7 mouse cellular contexts compared by ENCODE assay signal in the genomic region with DNA sequence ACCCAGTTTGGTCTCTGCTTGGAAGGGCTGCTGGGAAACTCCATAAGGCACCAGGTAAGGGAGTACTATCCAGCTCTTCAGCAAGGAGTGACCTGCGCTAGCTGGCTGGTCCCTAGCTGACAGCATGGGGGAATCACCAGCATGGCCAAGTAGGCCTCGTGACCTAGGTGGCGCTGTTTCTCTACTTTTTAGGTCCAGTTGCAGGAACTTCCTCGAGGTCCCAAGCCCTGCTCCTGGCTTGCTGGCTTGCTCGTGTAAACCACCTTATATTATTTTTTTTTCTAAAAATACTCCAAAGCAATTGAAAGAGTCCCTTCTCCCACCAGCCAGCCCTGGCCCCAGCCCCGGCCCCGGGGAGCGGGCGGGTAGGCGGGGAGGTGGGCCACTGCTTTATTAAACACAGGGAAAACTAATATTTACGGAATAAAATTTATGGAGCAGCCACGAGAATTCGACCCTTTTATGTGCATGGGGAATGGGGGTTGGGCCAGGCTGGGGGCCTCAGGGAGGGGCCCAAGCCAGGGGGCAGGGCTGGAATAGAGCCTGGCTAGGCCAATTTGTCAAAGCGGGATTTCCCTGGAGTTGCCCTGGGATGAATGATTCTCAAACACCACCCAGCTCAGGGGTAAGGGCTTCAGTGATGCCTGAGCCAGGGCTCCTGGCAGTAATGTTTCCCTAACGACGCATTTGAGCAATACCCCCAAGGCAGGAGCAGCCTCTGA. TPM values are rescaled to one million over a fixed set of nuclear protein-coding genes. Genes with fewer than 3 reads are reported as not detected.
DNase-seq lines count a peak whose midpoint lies in the region; ATAC-seq and TF ChIP-seq lines count a peak whose summit lies in the region.

No protein-coding gene starts in this region.

- no peaks in the 10 kb centered on the region for H3K27me3 ChIP-seq in hindbrain, postnatal 0 days (ENCODE audit: insufficient read depth, low read length)

- H3K9me3 ChIP-seq in hindbrain, postnatal 0 days (ENCODE audit: low read length), result no peaks in the 10 kb centered on the region

- ATAC-seq in hindbrain, postnatal 0 days, result peak; percentile 40; the same call in 1 of the 2 replicates
- peak; percentile 77 for ATAC-seq in megakaryocyte-erythroid progenitor cell, adult 5-6 weeks (replicated peaks; ENCODE audit: low FRiP score, low TSS enrichment, poor library complexity, severe bottlenecking)

- H3K27ac ChIP-seq in hindbrain, postnatal 0 days, result no peak overlapping the region

- no peak overlapping the region for H3K4me3 ChIP-seq in hindbrain, postnatal 0 days (ENCODE audit: low read length)

- H3K4me1 ChIP-seq in hindbrain, postnatal 0 days (ENCODE audit: insufficient read depth, low read length), result peaks cover 4% of the 10 kb centered on the region; the same call in 1 of the 2 replicates

- TF ChIP-seq CTCF in hindbrain, postnatal 0 days (IDR thresholded peaks at IDR 0.05; ENCODE audit: low read depth), result peak; percentile 83

- peak; percentile 66 to 77 for DNase-seq in adrenal gland, adult 18-20 months (ENCODE audit: low spot score in 2 of 2)
- peak; percentile 55 to 76 for DNase-seq in cerebellum, postnatal 4 days (ENCODE audit: low spot score in 2 of 2)
- DNase-seq in gastrocnemius, adult 8-10 months (ENCODE audit: low spot score in 2 of 2), result peak; percentile 43 to 61
- peak; percentile 92 for DNase-seq in hindbrain, postnatal 0 days (ENCODE audit: low spot score)
- peak; percentile 64 to 77 for DNase-seq in left cerebral cortex, adult 18-20 months (ENCODE audit: low spot score in 2 of 2)
- peak; percentile 70 for DNase-seq in right cerebral cortex, postnatal 4 days

- WGBS in hindbrain, postnatal 0 days, result 17% methylated on average over 16 of the region's 16 CpGs

- H3K4me2 ChIP-seq in hindbrain, postnatal 0 days (ENCODE audit: low read depth, low read length), result peak overlapping the region; percentile 43; the same call in 1 of the 2 replicates

- H3K9ac ChIP-seq in hindbrain, postnatal 0 days (replicated peaks; ENCODE audit: low read length), result no peak overlapping the region

- H3K36me3 ChIP-seq in hindbrain, postnatal 0 days (ENCODE audit: insufficient read depth, low read length), result no peaks in the 10 kb centered on the region

RNA-seq across cellular contexts. Expression of gene Ihh, which starts 13.2 kb away (rescaled TPM):
- under 1 TPM; 0.13 to 0.20 TPM for total RNA-seq in adrenal gland, adult 18-20 months (2021)
- under 1 TPM in 2 of 4 experiments, not detected in 2; 0.16 to 0.19 TPM for total RNA-seq in gastrocnemius, adult 8-10 months (2022)
- 0.18 and 0.31 TPM in 2 replicates for total RNA-seq in hindbrain, postnatal 0 days (2014; rRNA removed)
- 0.11 and 0.25 TPM in 2 replicates for polyA plus RNA-seq in hindbrain, postnatal 0 days (2015; fragmentation: Nextera tagmentation; extraction: Ambion mirVana)
- under 1 TPM; 0.30 to 0.72 TPM for total RNA-seq in left cerebral cortex, adult 18-20 months (2021)
- not detected in 2 replicates for total RNA-seq in megakaryocyte-erythroid progenitor cell, adult 5-6 weeks (2014; fragmentation: Nextera tagmentation)
- 0.80 TPM in 1 of 2 replicates, not detected in the other for total RNA-seq in megakaryocyte-erythroid progenitor cell, adult 5-6 weeks (2017)

RNA-seq across cellular contexts. Expression of gene Cfap65, which starts 29.3 kb away (rescaled TPM):
- not detected for total RNA-seq in adrenal gland, adult 18-20 months (2021)
- not detected for total RNA-seq in gastrocnemius, adult 8-10 months (2022)
- total RNA-seq in hindbrain, postnatal 0 days (2014; rRNA removed), result 2.7 and 4.7 TPM in 2 replicates
- 1.1 and 1.3 TPM in 2 replicates for polyA plus RNA-seq in hindbrain, postnatal 0 days (2015; fragmentation: Nextera tagmentation; extraction: Ambion mirVana)
- 1 to 10 TPM; 2.8 to 3.0 TPM for total RNA-seq in left cerebral cortex, adult 18-20 months (2021)
- total RNA-seq in megakaryocyte-erythroid progenitor cell, adult 5-6 weeks (2014; fragmentation: Nextera tagmentation), result not detected in 2 replicates
- total RNA-seq in megakaryocyte-erythroid progenitor cell, adult 5-6 weeks (2017), result not detected in 2 replicates
